Mouse (Mus musculus) megakaryocyte-erythroid progenitor cell, adult 5-6 weeks (primary cell): ENCODE measurements around the gene Gm4737. TPM values are rescaled to one million over a fixed set of nuclear protein-coding genes. Genes with fewer than 3 reads are reported as not detected.
"Not testable (repeated sequence)": the region's sequence is repeated elsewhere in the genome, so short reads cannot be mapped to it uniquely, and the experiment has no call there.

Experiments
- ATAC-seq: replicated peaks from 2 replicates; pipeline ENCODE4 v1.8.0; 2016; ENCODE audit warnings: mild to moderate bottlenecking, inconsistent platforms; ENCODE audit not compliant: severe bottlenecking, poor library complexity, low FRiP score, low TSS enrichment
- total RNA-seq, 2 experiments: library from RNA; stranded (forward) in 1 of 2; stranded (reverse) in 1 of 2; fragments of 200-1000, 215-1000 nt in 1 of 2; fragments of >200 nt in 1 of 2; fragmentation: Nextera tagmentation in 1 of 2; gene quantifications; 2 replicates each; pipeline ENCODE4 v1.2.3; 2014 to 2017

Gm4737 gene
- total RNA-seq (2014; fragmentation: Nextera tagmentation) = 8.8 and 11.4 TPM in 2 replicates
- 11.7 and 14.8 TPM in 2 replicates for total RNA-seq (2017)

DNA sequence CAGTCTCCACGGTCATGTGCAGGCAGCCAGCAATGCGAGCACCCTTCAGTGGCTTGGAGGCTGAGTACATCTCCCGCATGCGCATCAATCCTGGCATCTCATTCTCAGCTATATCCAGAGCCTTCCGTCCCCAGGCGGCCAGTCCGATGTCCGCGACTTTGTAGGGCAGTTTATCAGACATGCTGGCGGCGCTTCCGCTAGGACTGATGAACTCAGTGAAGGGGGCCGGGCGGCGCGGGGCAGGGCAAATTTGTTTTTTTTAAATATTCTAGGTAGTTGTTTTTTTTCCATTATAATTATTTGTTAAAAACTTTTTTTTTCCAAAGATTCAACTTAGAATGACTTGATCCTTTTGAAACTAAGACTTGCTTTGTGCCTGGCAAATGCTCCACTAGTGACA is at the start of gene Gm4737:
Gene Gm4737 (minus strand): TSS at position 246 of the 400 bp plus-strand sequence.
- ATAC-seq = not testable (repeated sequence)

DNA sequence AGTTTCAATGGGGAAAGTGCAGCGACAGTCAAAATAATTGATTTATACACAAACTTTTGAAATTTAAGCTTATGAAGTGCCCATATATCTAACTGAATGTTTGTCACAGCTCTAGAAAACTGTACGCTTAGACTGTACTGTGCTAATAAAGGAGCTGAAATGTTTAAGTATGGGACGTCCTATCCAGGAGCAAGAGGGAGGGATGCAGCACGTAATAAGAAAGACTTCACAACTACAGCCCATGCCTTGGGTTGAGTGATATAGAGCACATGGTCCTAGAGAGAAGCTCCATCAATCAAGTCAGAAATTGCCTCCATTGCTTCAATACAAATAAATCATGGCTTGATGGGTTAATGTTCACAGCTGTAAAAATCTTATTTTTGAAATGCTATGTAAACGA is 40.9 kb upstream of the Gm4737 start:
- ATAC-seq = no peak

DNA sequence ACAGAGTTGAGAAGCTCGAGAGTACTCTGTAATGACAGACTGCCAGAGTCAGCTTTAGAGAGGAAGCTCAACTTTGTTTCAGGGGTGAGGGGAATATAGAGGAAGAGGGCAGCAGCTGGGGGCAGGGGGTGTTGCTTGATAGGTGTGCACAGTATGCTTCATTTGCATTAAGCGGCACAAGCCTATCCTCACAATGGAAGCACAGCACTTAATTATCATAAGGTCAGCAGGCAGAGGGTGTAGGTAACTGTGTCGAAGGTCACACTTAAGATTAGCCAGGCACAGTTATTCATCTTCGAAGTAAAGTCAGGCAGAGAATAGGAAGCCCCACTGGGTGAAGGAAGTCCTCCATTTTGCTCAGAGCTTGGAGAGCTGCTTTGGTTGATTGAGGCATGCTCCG is 28.2 kb upstream of the Gm4737 start:
- no peak for ATAC-seq

DNA sequence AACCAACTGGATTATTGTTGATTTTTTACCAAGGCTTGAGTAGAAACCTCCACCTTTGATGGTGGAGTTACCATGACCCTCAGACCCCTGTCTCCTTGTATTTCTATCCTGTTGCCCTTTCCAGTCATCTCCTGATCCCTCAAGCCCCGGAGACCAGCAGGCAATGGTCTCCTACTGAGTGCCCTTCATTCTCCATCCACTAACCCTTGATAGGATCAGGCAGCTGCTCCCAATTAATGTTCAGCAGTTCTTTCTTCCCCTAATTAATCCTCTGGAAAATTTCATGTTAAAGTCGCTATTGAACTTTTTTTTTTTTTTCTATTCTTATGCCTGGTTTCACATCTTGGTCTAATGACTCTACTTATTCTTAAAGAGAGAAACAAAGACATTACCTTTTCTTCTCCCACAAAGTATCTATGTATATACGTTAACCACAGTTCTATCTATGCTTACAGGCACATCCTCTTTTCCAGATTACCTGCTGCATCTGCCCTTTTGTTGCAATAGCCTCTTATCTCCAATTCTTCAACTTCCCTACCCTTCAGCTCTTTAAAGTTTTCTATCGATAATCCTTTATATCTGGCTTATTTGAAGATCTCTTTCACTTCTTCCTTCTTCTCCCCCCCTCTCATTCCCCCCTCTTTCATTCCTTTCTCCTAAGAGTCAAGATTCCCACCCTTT is 23.4 kb upstream of the Gm4737 start:
- no peak for ATAC-seq

DNA sequence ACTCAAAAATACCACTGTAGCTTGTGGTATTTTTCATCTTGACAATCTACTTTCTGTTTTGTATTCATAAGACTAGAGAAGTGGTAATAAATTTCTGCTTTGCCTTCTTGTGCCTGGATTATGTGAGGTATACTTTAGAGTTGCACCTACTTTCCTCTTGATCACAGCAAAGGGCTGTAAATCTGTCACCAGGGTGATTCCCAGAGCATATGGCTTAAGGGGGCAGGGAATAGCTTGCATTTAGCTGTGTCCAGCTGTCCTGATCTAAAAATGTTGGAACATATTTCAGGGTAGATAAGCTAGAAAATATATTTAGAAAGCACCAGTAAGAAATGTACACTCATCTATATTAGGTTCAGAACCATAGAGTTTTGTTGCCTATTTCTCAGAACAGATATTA is 18.2 kb upstream of the Gm4737 start:
- ATAC-seq = no peak

DNA sequence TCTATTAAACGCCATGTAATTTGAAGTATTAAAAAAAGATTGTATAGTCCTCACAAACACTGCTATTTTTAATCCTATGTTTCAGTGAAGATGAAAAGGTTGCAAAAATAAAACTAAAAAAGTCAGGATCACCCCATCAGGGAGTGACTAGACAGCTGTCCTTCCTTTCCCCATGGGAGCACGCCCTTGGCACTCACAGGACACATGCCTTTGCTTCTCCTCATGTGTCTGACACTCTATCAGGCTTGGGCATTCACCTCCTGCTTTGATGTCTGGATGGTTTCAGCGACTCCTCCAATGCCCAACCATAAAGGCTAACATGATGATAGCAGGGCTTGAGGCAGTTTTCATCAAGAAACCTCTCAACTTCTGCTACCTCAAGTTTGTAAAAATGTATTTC is 12.1 kb upstream of the Gm4737 start:
- ATAC-seq = no peak

DNA sequence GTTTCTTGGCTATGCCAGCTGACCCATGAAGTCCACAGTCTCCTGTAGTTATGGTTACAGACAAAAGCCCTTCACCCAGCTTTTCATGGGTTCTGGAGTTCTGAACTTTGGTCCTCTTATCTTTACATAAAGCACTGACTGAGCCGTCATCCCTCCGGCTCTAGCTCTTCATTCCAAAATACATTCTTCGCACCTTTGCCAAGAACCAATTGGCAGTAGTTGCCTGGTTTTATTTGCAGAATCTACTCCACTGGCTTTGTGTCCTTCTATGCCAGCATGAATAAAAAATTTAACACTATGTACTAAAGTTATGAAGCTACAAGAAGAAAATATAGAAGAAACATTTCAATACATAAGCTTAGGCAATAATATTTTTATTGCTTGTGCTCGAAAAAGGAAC is 10.4 kb upstream of the Gm4737 start:
- no peak for ATAC-seq

DNA sequence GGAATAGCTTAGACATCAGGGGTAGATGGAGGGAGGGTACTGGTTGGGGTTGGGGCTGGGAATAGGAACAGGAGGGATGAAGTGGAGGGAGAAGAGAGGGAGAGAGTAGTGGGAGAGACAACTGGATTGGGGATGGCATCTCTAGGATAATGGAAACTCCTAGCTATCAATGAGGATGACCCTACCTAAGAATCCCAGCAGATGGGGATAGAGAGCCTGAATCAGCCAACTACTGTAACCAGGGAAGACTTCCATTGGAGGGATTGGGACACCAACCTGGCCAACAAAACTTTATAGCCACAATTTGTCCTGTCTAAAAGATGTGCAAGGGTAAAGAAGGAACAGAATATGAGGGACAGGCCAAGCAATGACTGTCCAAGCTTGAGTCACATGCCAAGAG is 3.7 kb downstream of the Gm4737 start:
- no peak for ATAC-seq

DNA sequence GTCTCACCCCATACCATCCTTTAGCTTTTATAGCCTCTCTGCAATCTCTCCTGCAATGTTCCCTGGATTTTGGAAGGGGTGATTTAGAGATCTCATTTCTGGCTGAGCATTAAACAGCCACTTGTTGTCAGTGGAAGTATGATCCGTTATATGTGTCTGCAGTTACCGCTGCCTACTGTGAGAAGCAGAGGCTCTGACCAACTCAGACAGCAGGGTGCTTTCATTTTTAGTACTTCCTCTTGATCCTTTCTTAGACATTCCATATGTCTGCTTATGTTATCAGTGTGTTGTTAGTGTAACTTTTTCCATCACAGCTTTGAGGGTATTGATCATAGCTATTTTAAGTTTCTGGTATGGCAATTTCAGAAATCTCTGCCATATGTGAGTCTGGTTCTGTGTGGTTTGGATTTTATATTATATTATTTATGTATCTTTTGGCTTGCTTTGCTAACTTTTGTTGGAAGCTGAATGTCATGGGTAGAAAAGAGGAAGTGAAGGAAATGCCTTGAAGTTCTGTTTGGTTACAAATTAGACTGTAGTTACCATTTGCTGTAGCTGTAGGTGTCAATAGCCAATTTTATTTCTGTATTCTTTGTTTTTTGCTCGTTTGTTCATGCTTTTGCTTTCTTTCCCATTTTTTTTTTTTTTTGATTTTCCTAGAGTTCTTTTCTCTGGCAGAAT is 6.1 kb downstream of the Gm4737 start:
- no peak for ATAC-seq

DNA sequence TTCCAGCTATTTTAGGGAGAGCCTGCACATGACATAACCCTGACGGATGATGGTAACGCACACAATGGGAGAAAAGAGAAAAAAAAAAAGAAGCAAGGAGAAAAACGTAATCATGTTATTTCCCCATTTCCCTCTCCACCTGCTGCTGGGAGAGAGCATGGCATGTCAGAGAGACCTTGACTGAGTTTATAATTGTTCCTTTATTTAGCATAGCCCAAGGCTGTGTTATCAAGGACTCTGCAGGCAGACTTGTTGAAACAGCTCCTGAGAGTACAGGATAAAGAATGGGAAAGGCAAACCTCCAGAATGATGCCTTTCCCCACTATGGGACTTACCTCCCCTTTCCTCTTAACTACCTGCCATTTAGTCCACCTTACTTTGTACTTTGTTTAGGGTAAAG is 7.9 kb downstream of the Gm4737 start:
- no peak for ATAC-seq

DNA sequence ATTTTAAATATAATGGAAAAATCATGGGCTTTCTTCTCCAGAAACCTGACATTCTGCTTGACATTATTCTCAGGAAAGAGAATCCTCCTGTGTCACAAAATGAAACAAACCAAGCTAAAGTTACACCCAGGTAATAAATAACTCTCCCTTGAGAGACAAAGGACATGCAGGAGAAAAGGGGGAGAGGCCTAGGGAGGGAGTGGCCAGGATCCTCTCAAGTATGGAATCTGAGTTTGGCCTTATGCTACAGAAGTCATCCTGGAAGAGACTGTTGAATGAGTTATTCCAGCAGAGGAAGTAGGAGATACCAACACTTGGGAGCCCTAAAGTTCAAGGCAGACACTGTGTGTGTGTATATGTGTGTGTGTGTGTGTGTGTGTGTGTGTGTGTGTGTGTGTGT is 32.6 kb downstream of the Gm4737 start:
- ATAC-seq = no peak

DNA sequence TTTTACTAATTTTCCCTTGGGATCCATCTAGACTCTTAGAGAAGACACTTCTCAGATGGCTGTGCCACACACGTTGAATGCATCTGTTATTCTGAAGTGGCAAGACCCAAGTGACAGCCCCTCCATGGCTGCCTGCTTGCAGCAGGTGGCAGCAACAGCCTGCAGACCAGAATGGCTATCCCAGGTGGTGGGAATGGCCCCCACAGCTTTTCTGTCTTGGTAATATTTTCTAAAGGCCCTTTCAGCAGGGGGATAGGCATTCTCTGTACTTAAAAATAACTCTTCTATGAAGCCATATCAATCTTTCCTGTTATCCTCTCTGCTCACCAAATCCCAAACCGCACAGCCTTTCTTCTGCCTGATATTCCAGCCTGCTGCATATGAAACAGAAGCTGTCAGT is 33.5 kb downstream of the Gm4737 start:
- 0 out of 2 replicates have a peak, but pooled peaks have one; percentile 44 for ATAC-seq

DNA sequence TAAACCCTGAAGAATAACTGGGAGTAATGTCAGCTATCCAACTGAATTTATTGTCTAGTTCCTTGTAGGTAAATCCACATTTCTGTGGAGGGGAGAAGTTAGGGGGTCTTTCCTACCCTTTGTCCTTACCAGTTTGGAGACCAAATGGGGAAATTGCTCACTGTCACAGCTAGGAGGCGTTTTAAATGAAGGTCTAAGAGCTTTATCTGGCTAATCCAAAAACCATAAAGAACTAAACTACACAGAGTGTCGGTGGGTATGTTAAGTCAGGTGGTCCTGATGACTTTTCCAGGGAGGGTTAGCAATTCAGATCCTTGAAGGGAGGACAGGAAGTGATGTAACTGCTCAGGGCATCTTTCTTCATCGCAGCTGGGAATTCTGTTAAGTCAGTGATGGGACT is 34.3 kb downstream of the Gm4737 start:
- ATAC-seq = peak; percentile 73

DNA sequence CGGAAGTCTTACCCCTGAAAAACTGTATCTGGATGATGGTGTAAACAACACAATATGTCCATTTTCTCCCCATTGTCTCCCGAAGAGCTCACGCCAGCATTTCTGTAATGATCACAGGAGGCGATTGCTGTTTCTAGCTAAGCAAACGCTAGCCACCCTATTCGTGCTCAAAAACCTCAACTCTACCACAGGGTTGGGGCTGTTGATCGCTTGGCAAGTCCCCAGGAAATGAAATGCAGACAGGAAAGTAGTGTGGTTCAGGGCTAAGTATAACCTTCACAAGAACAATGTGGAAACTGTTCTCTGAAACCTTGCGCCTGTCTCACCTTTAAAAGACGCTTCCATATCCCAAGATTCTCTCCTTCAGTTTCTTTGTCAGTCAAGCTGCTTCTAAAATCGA is 34.9 kb downstream of the Gm4737 start, which contains the start of gene Cd96:
Gene Cd96 (minus strand): TSS at position 232 of the 400 bp plus-strand sequence.
- peak; percentile 82 for ATAC-seq

DNA sequence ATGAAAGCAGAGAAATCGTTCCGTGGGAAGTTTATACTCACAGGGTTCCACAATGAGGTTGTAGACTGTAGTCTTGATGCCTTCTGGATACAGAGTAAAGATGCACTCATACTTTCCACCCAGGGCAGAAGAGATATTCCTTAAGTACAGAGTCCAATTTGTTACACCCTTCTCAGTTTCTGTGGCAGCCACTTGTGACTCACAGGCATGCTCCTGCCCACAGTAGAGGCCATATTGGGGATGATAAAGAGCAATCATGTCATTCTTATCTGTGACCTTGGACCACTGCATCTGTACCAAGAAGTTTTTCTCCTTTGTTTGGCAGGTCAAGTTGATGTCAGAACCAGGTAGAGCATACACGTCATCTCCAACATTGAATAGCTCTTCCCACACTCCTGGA is 37.2 kb downstream of the Gm4737 start:
- ATAC-seq = no peak

DNA sequence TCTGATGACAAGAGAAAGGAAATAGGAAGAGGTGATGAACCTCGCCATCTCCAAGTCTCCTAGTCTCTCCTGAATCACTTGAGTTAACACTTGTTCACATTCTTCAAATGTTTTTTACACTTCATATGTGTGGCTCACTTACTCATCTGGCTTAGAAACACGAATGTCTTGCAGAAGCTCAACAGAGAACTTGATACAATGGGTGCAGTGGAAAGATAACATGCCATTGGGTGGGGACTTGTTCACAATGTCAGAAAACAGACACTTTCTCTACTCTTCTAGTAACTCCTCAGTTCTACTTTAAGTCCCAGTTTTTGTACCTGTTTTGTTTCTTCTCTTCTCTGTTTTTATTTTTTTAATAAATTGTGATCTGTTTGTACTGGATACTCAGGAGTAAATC is 40.1 kb downstream of the Gm4737 start:
- peak; percentile 71 for ATAC-seq

DNA sequence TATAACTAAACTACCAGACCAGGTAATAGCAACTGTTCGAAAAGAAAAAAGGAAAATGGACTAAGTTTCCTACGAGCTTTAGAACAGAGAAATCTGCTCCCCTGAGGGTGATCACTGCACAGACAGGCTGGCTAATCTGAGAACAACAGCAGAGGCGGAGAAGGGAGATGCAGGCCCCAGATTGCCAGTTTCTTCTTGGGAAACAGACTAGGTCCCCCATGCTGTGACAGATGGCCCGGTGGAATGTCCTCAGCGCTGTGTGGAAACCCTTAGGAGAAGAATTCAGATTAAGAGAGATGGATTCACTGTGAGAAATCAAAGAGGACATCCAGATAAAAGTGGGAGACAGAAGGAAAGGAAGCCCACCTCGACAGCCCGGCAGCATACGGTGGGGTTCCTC is 45.3 kb downstream of the Gm4737 start:
- no peak for ATAC-seq

DNA sequence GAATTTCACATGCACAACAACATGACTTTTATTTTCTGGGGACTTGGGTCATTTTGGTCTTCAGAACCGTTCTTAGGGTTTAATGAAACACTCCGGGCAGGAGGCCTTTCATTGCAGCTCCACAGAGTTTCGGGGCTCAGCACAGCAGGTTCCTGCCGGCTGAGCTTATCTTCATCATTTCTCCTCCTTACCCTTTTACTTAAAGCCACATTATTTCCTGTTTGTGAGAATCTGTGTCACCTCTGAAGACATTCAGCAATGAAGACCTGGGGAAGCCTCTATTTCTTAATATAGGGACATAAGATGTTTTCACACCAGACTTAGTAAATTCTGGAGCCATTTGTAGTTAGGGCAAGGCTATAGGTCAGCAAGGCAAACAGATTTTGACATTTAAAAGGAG is 47.4 kb downstream of the Gm4737 start:
- no peak for ATAC-seq

DNA sequence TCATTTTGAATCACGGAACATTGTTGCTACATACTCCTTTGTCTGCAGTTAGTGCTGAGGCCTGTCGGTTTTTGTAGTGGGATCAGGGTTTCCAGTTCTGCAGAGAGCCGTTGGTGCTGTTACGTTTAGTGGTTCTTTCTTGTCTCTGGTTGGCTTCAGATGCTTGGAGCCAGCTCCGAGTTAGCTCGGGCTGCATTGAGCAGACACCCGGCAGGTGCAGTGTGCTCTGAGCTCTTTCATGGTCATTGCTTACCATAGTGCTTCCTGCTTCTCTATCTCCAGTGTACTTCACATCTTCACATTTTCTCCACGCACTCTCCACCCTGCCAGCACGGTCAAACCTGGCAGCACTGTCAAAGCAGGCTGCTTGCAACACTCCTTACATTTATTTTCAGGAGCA is 50.4 kb downstream of the Gm4737 start:
- no peak for ATAC-seq
